Mouse (Mus musculus): Measurements from ENCODE around the gene Aipl1. TPM values are rescaled to one million over a fixed set of nuclear protein-coding genes. Genes with fewer than 3 reads are reported as not detected.

The Aipl1 gene
- polyA plus RNA-seq, 1 experiment from 2014 or later = 0.05 TPM

GRCm38 (mm10) chr11:72027836-72028235, 9.5 kb downstream of the Aipl1 start:
- Histone ChIP-seq H3K9ac (replicated peaks) (no peak overlapping the region), H3K9me3 (ENCODE audit: low read length) (no peaks in the 10 kb centered on the region), H3K4me1 (ENCODE audit: insufficient read depth) (no peaks in the 10 kb centered on the region), H3K36me3 (replicated peaks; ENCODE audit: insufficient read depth, low read length) (no peaks in the 10 kb centered on the region), H3K27ac (ENCODE audit: low read depth) (no peak overlapping the region), H3K4me2 (ENCODE audit: low read depth, low read length) (no peak overlapping the region), H3K27me3 (ENCODE audit: insufficient read depth, low read length) (0 out of 2 replicates have a peak, but pooled peaks cover 3% of the 10 kb centered on the region), H3K4me3 (ENCODE audit: low read depth, low read length) (no peak overlapping the region)
- DNase-seq (peak; percentile 34), ATAC-seq (peak; percentile 89)
- 62% methylated on average over 9 of the region's 9 CpGs for WGBS (ENCODE audit: insufficient replicate concordance)
- no peak for TF ChIP-seq CTCF (IDR thresholded peaks at IDR 0.05; ENCODE audit: low read depth)
- TF ChIP-seq EP300 (IDR thresholded peaks at IDR 0.05; ENCODE audit: low read depth) = no peak

- no peak overlapping the region for H3K4me3 ChIP-seq (ENCODE audit: low read depth, low read length)
- 0 out of 2 replicates have a peak, but pooled peaks cover 3% of the 10 kb centered on the region for H3K27me3 ChIP-seq (ENCODE audit: insufficient read depth, low read length)
- no peaks in the 10 kb centered on the region for H3K9me3 ChIP-seq (ENCODE audit: low read length)
- TF ChIP-seq CTCF (IDR thresholded peaks at IDR 0.05; ENCODE audit: low read depth) (no peak), EP300 (IDR thresholded peaks at IDR 0.05; ENCODE audit: low read depth) (no peak)
- ATAC-seq (no peak), DNase-seq (no peak)
- no peaks in the 10 kb centered on the region for H3K36me3 ChIP-seq (replicated peaks; ENCODE audit: insufficient read depth, low read length)
- no peaks in the 10 kb centered on the region for H3K4me1 ChIP-seq (ENCODE audit: insufficient read depth)
- no peak overlapping the region for H3K27ac ChIP-seq (ENCODE audit: low read depth)
- no peak overlapping the region for H3K9ac ChIP-seq (replicated peaks)
- WGBS (ENCODE audit: insufficient replicate concordance) = 81% methylated on average over 9 of the region's 9 CpGs
- no peak overlapping the region for H3K4me2 ChIP-seq (ENCODE audit: low read depth, low read length)
Measured at GRCm38 (mm10) chr11:72026516-72026915, 10.8 kb downstream of the Aipl1 start.

- TF ChIP-seq CTCF (IDR thresholded peaks at IDR 0.05; ENCODE audit: low read depth) (peak; percentile 57), EP300 (IDR thresholded peaks at IDR 0.05; ENCODE audit: low read depth) (no peak)
- 28% methylated on average over 5 of the region's 5 CpGs for WGBS (ENCODE audit: insufficient replicate concordance)
- Histone ChIP-seq H3K9ac (replicated peaks) (no peak overlapping the region), H3K4me1 (ENCODE audit: insufficient read depth) (no peaks in the 10 kb centered on the region), H3K27ac (ENCODE audit: low read depth) (no peak overlapping the region), H3K4me2 (ENCODE audit: low read depth, low read length) (no peak overlapping the region), H3K4me3 (ENCODE audit: low read depth, low read length) (no peak overlapping the region), H3K9me3 (ENCODE audit: low read length) (no peaks in the 10 kb centered on the region), H3K27me3 (ENCODE audit: insufficient read depth, low read length) (0 out of 2 replicates have a peak, but pooled peaks cover 3% of the 10 kb centered on the region), H3K36me3 (replicated peaks; ENCODE audit: insufficient read depth, low read length) (no peaks in the 10 kb centered on the region)
- DNase-seq (no peak), ATAC-seq (no peak)
Measured at GRCm38 (mm10) chr11:72025843-72026242, 11.5 kb downstream of the Aipl1 start.

- no peaks in the 10 kb centered on the region for H3K9me3 ChIP-seq (ENCODE audit: low read length)
- TF ChIP-seq EP300 (IDR thresholded peaks at IDR 0.05; ENCODE audit: low read depth) (no peak), CTCF (IDR thresholded peaks at IDR 0.05; ENCODE audit: low read depth) (peak; percentile 84)
- H3K4me3 ChIP-seq (ENCODE audit: low read depth, low read length) = no peak overlapping the region
- no peak overlapping the region for H3K4me2 ChIP-seq (ENCODE audit: low read depth, low read length)
- no peaks in the 10 kb centered on the region for H3K36me3 ChIP-seq (replicated peaks; ENCODE audit: insufficient read depth, low read length)
- no peak overlapping the region for H3K9ac ChIP-seq (replicated peaks)
- H3K4me1 ChIP-seq (ENCODE audit: insufficient read depth) = no peaks in the 10 kb centered on the region
- peak; percentile 73 for ATAC-seq
- 28% methylated on average over 5 of the region's 5 CpGs for WGBS (ENCODE audit: insufficient replicate concordance)
- H3K27me3 ChIP-seq (ENCODE audit: insufficient read depth, low read length) = 0 out of 2 replicates have a peak, but pooled peaks cover 3% of the 10 kb centered on the region
- no peak overlapping the region for H3K27ac ChIP-seq (ENCODE audit: low read depth)
- peak; percentile 66 for DNase-seq
Measured at GRCm38 (mm10) chr11:72024193-72024781, 13.0 kb downstream of the Aipl1 start.

- DNase-seq (peak; percentile 37), ATAC-seq (no peak)
- Histone ChIP-seq H3K27me3 (ENCODE audit: insufficient read depth, low read length) (0 out of 2 replicates have a peak, but pooled peaks cover 3% of the 10 kb centered on the region), H3K9me3 (ENCODE audit: low read length) (no peaks in the 10 kb centered on the region), H3K9ac (replicated peaks) (no peak overlapping the region), H3K36me3 (replicated peaks; ENCODE audit: insufficient read depth, low read length) (no peaks in the 10 kb centered on the region), H3K4me2 (ENCODE audit: low read depth, low read length) (no peak overlapping the region), H3K4me1 (ENCODE audit: insufficient read depth) (no peaks in the 10 kb centered on the region), H3K4me3 (ENCODE audit: low read depth, low read length) (no peak overlapping the region), H3K27ac (ENCODE audit: low read depth) (no peak overlapping the region)
- 25% methylated on average over 10 of the region's 10 CpGs for WGBS (ENCODE audit: insufficient replicate concordance)
- peak; percentile 59 for TF ChIP-seq CTCF (IDR thresholded peaks at IDR 0.05; ENCODE audit: low read depth)
- TF ChIP-seq EP300 (IDR thresholded peaks at IDR 0.05; ENCODE audit: low read depth) = no peak
Measured at GRCm38 (mm10) chr11:72023581-72023980, 13.7 kb downstream of the Aipl1 start.

- H3K4me1 ChIP-seq (ENCODE audit: insufficient read depth) = no peaks in the 10 kb centered on the region
- H3K4me3 ChIP-seq (ENCODE audit: low read depth, low read length) = no peak overlapping the region
- no peak for DNase-seq
- H3K27ac ChIP-seq (ENCODE audit: low read depth) = no peak overlapping the region
- H3K4me2 ChIP-seq (ENCODE audit: low read depth, low read length) = no peak overlapping the region
- H3K9ac ChIP-seq (replicated peaks) = no peak overlapping the region
- WGBS (ENCODE audit: insufficient replicate concordance) = 80% methylated on average over 6 of the region's 6 CpGs
- no peaks in the 10 kb centered on the region for H3K36me3 ChIP-seq (replicated peaks; ENCODE audit: insufficient read depth, low read length)
- TF ChIP-seq EP300 (IDR thresholded peaks at IDR 0.05; ENCODE audit: low read depth) = no peak
- TF ChIP-seq CTCF (IDR thresholded peaks at IDR 0.05; ENCODE audit: low read depth) = no peak
- no peak for ATAC-seq
- 0 out of 2 replicates have a peak, but pooled peaks cover 3% of the 10 kb centered on the region for H3K27me3 ChIP-seq (ENCODE audit: insufficient read depth, low read length)
- H3K9me3 ChIP-seq (ENCODE audit: low read length) = no peaks in the 10 kb centered on the region
Measured at GRCm38 (mm10) chr11:72022827-72023226, 14.5 kb downstream of the Aipl1 start.

All from liver, postnatal 0 days (tissue).